Mouse (Mus musculus): ENCODE measurements at regions not wholly inside any gene's neighbourhood (a gene's known extent, or its start where the extent isn't known, plus 50 kb on each side); places are given as distances from the start of the nearest gene placed in this dataset.

- no peak for DNase-seq (ENCODE audit: low spot score)
Measured at GRCm38 (mm10) chr12:77179138-77179537, 58.8 kb upstream of the Fut8 start.

- DNase-seq (ENCODE audit: low spot score), result no peak
Measured at GRCm38 (mm10) chr12:77177811-77178578, 59.9 kb upstream of the Fut8 start.

- no peak for DNase-seq (ENCODE audit: low spot score)
Measured at GRCm38 (mm10) chr12:77177303-77177702, 60.6 kb upstream of the Fut8 start.

GRCm38 (mm10) chr12:77174032-77174431 lies 63.9 kb upstream of the Fut8 start:
- DNase-seq (ENCODE audit: low spot score), result no peak

GRCm38 (mm10) chr12:77172540-77172939 lies 65.4 kb upstream of the Fut8 start:
- no peak for DNase-seq (ENCODE audit: low spot score)

- DNase-seq (ENCODE audit: low spot score), result no peak
Measured at GRCm38 (mm10) chr12:77170257-77170656, 67.7 kb upstream of the Fut8 start.

GRCm38 (mm10) chr12:77168367-77168766 lies 69.6 kb upstream of the Fut8 start:
- no peak for DNase-seq (ENCODE audit: low spot score)

- no peak for DNase-seq (ENCODE audit: low spot score)
Measured at GRCm38 (mm10) chr12:77156698-77157097, 81.2 kb upstream of the Fut8 start.

GRCm38 (mm10) chr12:77155626-77156025 lies 82.3 kb upstream of the Fut8 start:
- DNase-seq (ENCODE audit: low spot score), result no peak

GRCm38 (mm10) chr12:77151471-77151870 lies 86.5 kb upstream of the Fut8 start:
- no peak for DNase-seq (ENCODE audit: low spot score)

- DNase-seq (ENCODE audit: low spot score), result no peak
Measured at GRCm38 (mm10) chr12:77149835-77150234, 88.1 kb upstream of the Fut8 start.

- no peak for DNase-seq (ENCODE audit: low spot score)
Measured at GRCm38 (mm10) chr12:77148146-77148545, 89.8 kb upstream of the Fut8 start.

GRCm38 (mm10) chr12:77143958-77144357 lies 94.0 kb upstream of the Fut8 start:
- no peak for DNase-seq (ENCODE audit: low spot score)

- DNase-seq (ENCODE audit: low spot score), result no peak
Measured at GRCm38 (mm10) chr12:77143521-77143920, 94.4 kb upstream of the Fut8 start.

- DNase-seq (ENCODE audit: low spot score), result no peak
Measured at GRCm38 (mm10) chr12:77143105-77143504, 94.8 kb upstream of the Fut8 start.

GRCm38 (mm10) chr12:77142224-77142623 lies 95.7 kb upstream of the Fut8 start:
- DNase-seq (ENCODE audit: low spot score), result no peak

GRCm38 (mm10) chr12:77141260-77142201 lies 96.4 kb upstream of the Fut8 start:
- no peak for DNase-seq (ENCODE audit: low spot score)

- no peak for DNase-seq (ENCODE audit: low spot score)
Measured at GRCm38 (mm10) chr12:77140656-77141055, 97.3 kb upstream of the Fut8 start.

GRCm38 (mm10) chr12:77140141-77140540 lies 97.8 kb upstream of the Fut8 start:
- DNase-seq (ENCODE audit: low spot score), result no peak

- DNase-seq (ENCODE audit: low spot score), result no peak
Measured at GRCm38 (mm10) chr12:77139718-77140117, 98.2 kb upstream of the Fut8 start.

GRCm38 (mm10) chr12:77138506-77139201 lies 99.3 kb upstream of the Fut8 start:
- no peak for DNase-seq (ENCODE audit: low spot score)

GRCm38 (mm10) chr12:77137291-77137830 lies 100.6 kb upstream of the Fut8 start:
- no peak for DNase-seq (ENCODE audit: low spot score)
